ENCODE assay signal across 20 mouse cellular contexts in genomic region chr5:23697457-23697856, GRCm38 (mm10). TPM values are rescaled to one million over a fixed set of nuclear protein-coding genes. Genes with fewer than 3 reads are reported as not detected.
A peak's percentile ranks its signal among the peaks of the same experiment; 100 is the strongest.
DNase-seq lines count a peak whose midpoint lies in the region; TF ChIP-seq lines count a peak whose summit lies in the region.
"Had no signal": no experiment of that assay in that cellular context is flagged by ENCODE, and none has a peak within 500 bp of the region (broad histone marks: within the 10 kb centered on the region; RNA-seq: fewer than 3 reads in every experiment).

No protein-coding gene starts in this region.

- intact Hi-C loops in left cerebral cortex, adult 2 months (cut with DNase I): loop anchor here (2.0 kb wide), 1 partner anchor 15 kb away; no protein-coding TSS in a partner anchor

- H3K9me3 ChIP-seq in heart, embryonic 10.5 days: peaks cover 12% of the 10 kb centered on the region; the same call in 1 of the 2 replicates

- peaks cover 45% of the 10 kb centered on the region for H3K36me3 ChIP-seq in heart, embryonic 10.5 days

- no peaks in the 10 kb centered on the region for H3K4me1 ChIP-seq in heart, embryonic 10.5 days
- H3K4me1 ChIP-seq: embryonic facial prominence, embryonic 10.5 days; embryonic facial prominence, embryonic 12.5 days; forebrain, embryonic 13.5 days; forebrain, embryonic 15.5 days had no signal

- H3K4me3 ChIP-seq in heart, embryonic 10.5 days: no peak overlapping the region
- H3K4me3 ChIP-seq in left cerebral cortex, adult 2 months: no peak overlapping the region
- H3K4me3 ChIP-seq: embryonic facial prominence, embryonic 10.5 days; embryonic facial prominence, embryonic 12.5 days; forebrain, embryonic 13.5 days; forebrain, embryonic 15.5 days had no signal

- H3K27me3 ChIP-seq in heart, embryonic 10.5 days (ENCODE audit: insufficient read depth, poor library complexity, severe bottlenecking): no peaks in the 10 kb centered on the region
- H3K27me3 ChIP-seq: embryonic facial prominence, embryonic 12.5 days; forebrain, embryonic 13.5 days; forebrain, embryonic 15.5 days had no signal

- DNase-seq in heart, embryonic 10.5 days (ENCODE audit: low spot score): peak; percentile 42
- no peak for DNase-seq in heart, adult 9 months (ENCODE audit: low spot score in 2 of 2)
- DNase-seq in ES-CJ7 (ENCODE audit: low read depth, low spot score) (peak; percentile 35), ZHBTc4 (ENCODE audit: low read depth, low spot score) (peak; percentile 51)
- no peak for DNase-seq in left cerebral cortex, adult 2 months (ENCODE audit: extremely low spot score in 1 of 2, low spot score in 2 of 2)
- no peak for DNase-seq in cerebellum, postnatal 4 days (ENCODE audit: low spot score in 2 of 2)
- DNase-seq: adrenal gland, adult 2 months; adrenal gland, postnatal 10 days; adrenal gland, postnatal 25 days; cerebellum, adult 11 months; cerebellum, adult 18-20 months; cerebellum, adult 8-10 months; cerebellum, adult 9-11 months; cerebellum, postnatal 14 days; cerebellum, postnatal 36 days; forebrain, postnatal 0 days had no signal

- TF ChIP-seq CTCF in left cerebral cortex, adult 2 months (IDR thresholded peaks at IDR 0.05): no peak

- no peak overlapping the region for H3K27ac ChIP-seq in heart, embryonic 10.5 days
- no peak overlapping the region for H3K27ac ChIP-seq in left cerebral cortex, adult 2 months
- H3K27ac ChIP-seq: embryonic facial prominence, embryonic 10.5 days; embryonic facial prominence, embryonic 12.5 days; forebrain, embryonic 13.5 days; forebrain, embryonic 15.5 days had no signal

- 89% methylated on average over 1 of the region's 1 CpGs for WGBS in heart, embryonic 10.5 days

RNA-seq across cellular contexts. Expression of gene Srpk2, which starts 13.0 kb away (rescaled TPM):
- 42.8 and 44.9 TPM in 2 replicates for polyA plus RNA-seq in heart, embryonic 10.5 days (2016; fragmentation: Nextera tagmentation; extraction: Ambion mirVana)
- 100 to 1,000 TPM; 179 to 201 TPM for total RNA-seq in left cerebral cortex, adult 2 months (2021)

Comparison
In these comparisons a context has a peak if more than half of its experiments do, and no peak if none do; other contexts are left out.
1. DNase-seq: peak in heart, embryonic 10.5 days (single experiment), ES-CJ7 (single experiment) and ZHBTc4 (single experiment); none in heart, adult 9 months (0 of 2), left cerebral cortex, adult 2 months (0 of 2) and cerebellum, postnatal 4 days (0 of 2).